Mouse (Mus musculus) thymus, adult 2 months (tissue): ENCODE results near the gene Cend1. TPM values are rescaled to one million over a fixed set of nuclear protein-coding genes. Genes with fewer than 3 reads are reported as not detected.

Source experiments
- DNase-seq: peaks from one replicate; pipeline ENCODE4 v3.0.0; 2021
- H3K27ac ChIP-seq: fragments of 200-500 bp; 2 replicates; pipeline ENCODE4 v1.5.1; 2012; ENCODE audit warnings: low read length, control low read depth; ENCODE audit not compliant: control insufficient read depth, insufficient read depth
- H3K27me3 ChIP-seq: fragments of 200-500 bp; 2 replicates; pipeline ENCODE4 v1.6.1; 2012; ENCODE audit warnings: mild to moderate bottlenecking, low read length, moderate library complexity, mixed read lengths; ENCODE audit not compliant: control insufficient read depth, insufficient read depth
- H3K36me3 ChIP-seq: fragments of 200-500 bp; 2 replicates; pipeline ENCODE4 v1.6.1; 2012; ENCODE audit warnings: mild to moderate bottlenecking, low read length, moderate library complexity; ENCODE audit not compliant: control insufficient read depth, insufficient read depth
- H3K4me1 ChIP-seq: fragments of 200-500 bp; replicated peaks from 2 replicates; pipeline ENCODE4 v1.6.1; 2012; ENCODE audit warnings: low read length; ENCODE audit not compliant: control insufficient read depth, insufficient read depth
- H3K4me3 ChIP-seq: fragments of 200-500 bp; 2 replicates; pipeline ENCODE4 v1.5.1; 2012; ENCODE audit warnings: mild to moderate bottlenecking, low read length, control low read depth, moderate library complexity; ENCODE audit not compliant: control insufficient read depth, insufficient read depth
- CTCF ChIP-seq: fragments of 200-500 bp; IDR thresholded peaks from 2 replicates; pipeline ENCODE4 v1.5.1; 2012; ENCODE audit warnings: mild to moderate bottlenecking, control low read depth, low read length, moderate library complexity, borderline replicate concordance; ENCODE audit not compliant: control insufficient read depth, poor library complexity, insufficient read depth; ENCODE audit errors: extremely low read depth
- POLR2A ChIP-seq: fragments of 200-500 bp; IDR thresholded peaks from 2 replicates; pipeline ENCODE4 v1.6.1; 2012; ENCODE audit warnings: mild to moderate bottlenecking, low read length, control low read depth, moderate library complexity; ENCODE audit not compliant: control insufficient read depth, poor library complexity, insufficient read depth; ENCODE audit errors: extremely low read depth
- WGBS: fragments of 180-500 bp; shearing (Covaris S2); methylation state at CpG from one replicate; pipeline ENCODE4 v1.1.7; 2018; 5-methylcytosine and 5-hydroxymethylcytosine counted together
- polyA plus RNA-seq: library from polyadenylated mRNA; depleted of rRNA; stranded (reverse); fragments of >200 nt; gene quantifications from 2 replicates; pipeline ENCODE4 v1.2.3, GENCODE M21; 2012

Cend1 gene
- polyA plus RNA-seq, 1 experiment, result 0.63 TPM

- Histone ChIP-seq H3K27me3 (no peaks in the 10 kb centered on the region), H3K4me1 (peaks cover 4% of the 10 kb centered on the region), H3K27ac (no peak overlapping the region), H3K4me3 (no peak overlapping the region), H3K36me3 (no peaks in the 10 kb centered on the region)
- TF ChIP-seq POLR2A, result no peak
- no peak for TF ChIP-seq CTCF
- WGBS, result 56% methylated on average over 7 of the region's 7 CpGs
- DNase-seq, result no peak
Measured at GRCm38 (mm10) chr7:141418970-141419369, 10.3 kb downstream of the Cend1 start.

GRCm38 (mm10) chr7:141417731-141418681, 11.3 kb downstream of the Cend1 start:
- H3K4me1 ChIP-seq, result peaks cover 8% of the 10 kb centered on the region
- 92% methylated on average over 8 of the region's 8 CpGs for WGBS
- no peak for DNase-seq
- H3K36me3 ChIP-seq, result no peaks in the 10 kb centered on the region
- TF ChIP-seq CTCF (no peak), POLR2A (no peak)
- H3K27ac ChIP-seq, result no peak overlapping the region
- no peak overlapping the region for H3K4me3 ChIP-seq
- no peaks in the 10 kb centered on the region for H3K27me3 ChIP-seq

- 95% methylated on average over 6 of the region's 6 CpGs for WGBS
- Histone ChIP-seq H3K36me3 (no peaks in the 10 kb centered on the region), H3K4me1 (peaks cover 11% of the 10 kb centered on the region), H3K4me3 (no peak overlapping the region), H3K27ac (no peak overlapping the region), H3K27me3 (no peaks in the 10 kb centered on the region)
- TF ChIP-seq POLR2A, result no peak
- no peak for TF ChIP-seq CTCF
- no peak for DNase-seq
Measured at GRCm38 (mm10) chr7:141416144-141416841, 13.0 kb downstream of the Cend1 start.

GRCm38 (mm10) chr7:141413809-141414584, 15.3 kb downstream of the Cend1 start, which contains the start of gene Gatd1:
Gene Gatd1, minus strand, starts transcription at chr7:141414136.
- TF ChIP-seq CTCF (peak; percentile 44; the same call in 1 of the 2 replicates), POLR2A (peak; percentile 80)
- under 1% methylated on average over 56 of the region's 56 CpGs for WGBS
- Histone ChIP-seq H3K4me1 (peaks cover 14% of the 10 kb centered on the region), H3K27me3 (no peaks in the 10 kb centered on the region), H3K27ac (peak within 1 kb of the TSS; percentile 14; the same call in 1 of the 2 replicates), H3K36me3 (peaks cover 4% of the 10 kb centered on the region; the same call in 1 of the 2 replicates), H3K4me3 (peak within 1 kb of the TSS; percentile 94)
- peak; percentile 99 for DNase-seq

- H3K27ac ChIP-seq, result peak overlapping the region; percentile 14; the same call in 1 of the 2 replicates
- H3K36me3 ChIP-seq, result peaks cover 4% of the 10 kb centered on the region; the same call in 1 of the 2 replicates
- TF ChIP-seq POLR2A (no peak), CTCF (no peak)
- H3K4me1 ChIP-seq, result peaks cover 15% of the 10 kb centered on the region
- 6% methylated on average over 16 of the region's 16 CpGs for WGBS
- H3K27me3 ChIP-seq, result no peaks in the 10 kb centered on the region
- H3K4me3 ChIP-seq, result peak overlapping the region; percentile 94
- DNase-seq, result peak; percentile 18
Measured at GRCm38 (mm10) chr7:141413331-141413730, 16.0 kb downstream of the Cend1 start.
